Mouse (Mus musculus) heart, embryonic 11.5 days (tissue): ENCODE measurements around the gene Ppan. TPM values are rescaled to one million over a fixed set of nuclear protein-coding genes. Genes with fewer than 3 reads are reported as not detected.

Experiments used
- microRNA-seq: library from miRNA; unstranded; fragments of <30 nt; microRNA quantifications from one replicate; pipeline ENCODE4, GENCODE M21; 2016; ENCODE audit warnings: borderline number of aligned reads
- polyA plus RNA-seq: library from polyadenylated mRNA; unstranded; fragments of >200 nt; fragmentation: Nextera tagmentation; extraction: Ambion mirVana; gene quantifications from 2 replicates; pipeline ENCODE4 v1.2.1, GENCODE M21; 2014

Gene Ppan
- polyA plus RNA-seq, 1 experiment from 2014 or later, result 46.2 TPM

Small RNA genes within 50 kb of the gene (microRNA-seq; reads per million reads assigned to microRNA genes)
- gene Mir7081, result 0.88 reads per million, percentile 11 among the genes with 10 or more reads in this experiment

Other genes with a start within 250 kb of the Ppan start
- 330 and 338 TPM in 2 replicates for gene Ubl5, start 245.3 kb upstream of the Ppan start, polyA plus RNA-seq
- gene Fbxl12, start 243.4 kb upstream of the Ppan start, polyA plus RNA-seq, result 12.5 and 13.5 TPM in 2 replicates
- 53.1 and 54.6 TPM in 2 replicates for gene Pin1, start 236.1 kb upstream of the Ppan start, polyA plus RNA-seq
- gene Olfm2, start 141.8 kb upstream of the Ppan start, polyA plus RNA-seq, result 1.4 and 2.3 TPM in 2 replicates
- gene Col5a3, start 73.1 kb upstream of the Ppan start, polyA plus RNA-seq, result 0.04 TPM in 1 of 2 replicates, not detected in the other
- not detected in 2 replicates for gene Rdh8, start 69.7 kb upstream of the Ppan start, polyA plus RNA-seq
- gene A230050P20Rik, start 19.5 kb upstream of the Ppan start, polyA plus RNA-seq, result 2.1 TPM in 2 replicates
- gene Angptl6, start 8.4 kb upstream of the Ppan start, polyA plus RNA-seq, result 2.1 and 2.9 TPM in 2 replicates
- 276 and 286 TPM in 2 replicates for gene Eif3g, start 10.4 kb downstream of the Ppan start, polyA plus RNA-seq
- 50.5 and 59.3 TPM in 2 replicates for gene Dnmt1, start 71.7 kb downstream of the Ppan start, polyA plus RNA-seq
- gene S1pr2, start 88.6 kb downstream of the Ppan start, polyA plus RNA-seq, result 24.6 and 26.5 TPM in 2 replicates
- gene Mrpl4, start 114.6 kb downstream of the Ppan start, polyA plus RNA-seq, result 140 and 147 TPM in 2 replicates
- 8.1 and 8.5 TPM in 2 replicates for gene Icam1, start 127.8 kb downstream of the Ppan start, polyA plus RNA-seq
- 18.9 and 25.4 TPM in 2 replicates for gene Icam4, start 141.2 kb downstream of the Ppan start, polyA plus RNA-seq
- gene Icam5, start 143.9 kb downstream of the Ppan start, polyA plus RNA-seq, result not detected in 2 replicates
- 0.28 and 1.8 TPM in 2 replicates for gene Zglp1, start 178.9 kb downstream of the Ppan start, polyA plus RNA-seq
- 0.31 and 0.44 TPM in 2 replicates for gene Gm49373, start 184.9 kb downstream of the Ppan start, polyA plus RNA-seq
- gene Fdx1l, start 185.4 kb downstream of the Ppan start, polyA plus RNA-seq, result 52.9 and 58.2 TPM in 2 replicates
- gene Gm38431, start 203.8 kb downstream of the Ppan start, polyA plus RNA-seq, result 1.2 and 1.9 TPM in 2 replicates
- 53.6 and 57.8 TPM in 2 replicates for gene Raver1, start 203.8 kb downstream of the Ppan start, polyA plus RNA-seq
- 9.4 and 10.9 TPM in 2 replicates for gene Tyk2, start 243.1 kb downstream of the Ppan start, polyA plus RNA-seq